Mouse (Mus musculus): ENCODE data around the gene Cttnbp2. TPM values are rescaled to one million over a fixed set of nuclear protein-coding genes. Genes with fewer than 3 reads are reported as not detected.

Gene Cttnbp2
- polyA plus RNA-seq, 1 experiment: 1.2 TPM

GRCm38 (mm10) chr6:18467777-18468176 lies 46.9 kb downstream of the Cttnbp2 start:
- Histone ChIP-seq H3K27ac (ENCODE audit: control insufficient read depth, insufficient read depth, low read depth, low read length) (no peak overlapping the region; the same call in 1 of the 2 replicates), H3K36me3 (ENCODE audit: control insufficient read depth, insufficient read depth, low read length) (no peaks in the 10 kb centered on the region), H3K27me3 (ENCODE audit: control insufficient read depth, insufficient read depth, low read length) (no peaks in the 10 kb centered on the region), H3K4me3 (ENCODE audit: control insufficient read depth, low read depth, low read length) (peak overlapping the region; percentile 75), H3K4me1 (ENCODE audit: control insufficient read depth, insufficient read depth, low read length) (no peaks in the 10 kb centered on the region; the same call in none of the 2 replicates)
- TF ChIP-seq CTCF (IDR thresholded peaks at IDR 0.05; ENCODE audit: control insufficient read depth, insufficient read depth, insufficient replicate concordance, low read depth, low read length) (no peak), POLR2A (IDR thresholded peaks at IDR 0.05; ENCODE audit: control insufficient read depth, low read depth, low read length) (no peak; the same call in 1 of the 2 replicates)

- H3K36me3 ChIP-seq (ENCODE audit: control insufficient read depth, insufficient read depth, low read length): no peaks in the 10 kb centered on the region
- H3K4me3 ChIP-seq (ENCODE audit: control insufficient read depth, low read depth, low read length): no peak overlapping the region
These were observed 48.4 kb downstream of the Cttnbp2 start for GRCm38 (mm10) chr6:18466227-18466626.

GRCm38 (mm10) chr6:18465626-18466025 lies 49.0 kb downstream of the Cttnbp2 start:
- H3K36me3 ChIP-seq (ENCODE audit: control insufficient read depth, insufficient read depth, low read length): no peaks in the 10 kb centered on the region
- no peak overlapping the region for H3K4me3 ChIP-seq (ENCODE audit: control insufficient read depth, low read depth, low read length)
- no peaks in the 10 kb centered on the region for H3K27me3 ChIP-seq (ENCODE audit: control insufficient read depth, insufficient read depth, low read length)
- TF ChIP-seq POLR2A (IDR thresholded peaks at IDR 0.05; ENCODE audit: control insufficient read depth, low read depth, low read length) (no peak), CTCF (IDR thresholded peaks at IDR 0.05; ENCODE audit: control insufficient read depth, insufficient read depth, insufficient replicate concordance, low read depth, low read length) (no peak)
- no peak overlapping the region for H3K27ac ChIP-seq (ENCODE audit: control insufficient read depth, insufficient read depth, low read depth, low read length)
- no peaks in the 10 kb centered on the region; the same call in none of the 2 replicates for H3K4me1 ChIP-seq (ENCODE audit: control insufficient read depth, insufficient read depth, low read length)

More at GRCm38 (mm10) chr6:18466227-18466626, 48.4 kb downstream of the Cttnbp2 start:
- H3K27ac ChIP-seq (ENCODE audit: control insufficient read depth, insufficient read depth, low read depth, low read length): no peak overlapping the region
- no peaks in the 10 kb centered on the region; the same call in none of the 2 replicates for H3K4me1 ChIP-seq (ENCODE audit: control insufficient read depth, insufficient read depth, low read length)
- no peaks in the 10 kb centered on the region for H3K27me3 ChIP-seq (ENCODE audit: control insufficient read depth, insufficient read depth, low read length)
- TF ChIP-seq CTCF (IDR thresholded peaks at IDR 0.05; ENCODE audit: control insufficient read depth, insufficient read depth, insufficient replicate concordance, low read depth, low read length) (no peak), POLR2A (IDR thresholded peaks at IDR 0.05; ENCODE audit: control insufficient read depth, low read depth, low read length) (no peak)

GRCm38 (mm10) chr6:18459657-18460056 lies 55.0 kb downstream of the Cttnbp2 start:
- Histone ChIP-seq H3K4me1 (ENCODE audit: control insufficient read depth, insufficient read depth, low read length) (no peaks in the 10 kb centered on the region), H3K27me3 (ENCODE audit: control insufficient read depth, insufficient read depth, low read length) (no peaks in the 10 kb centered on the region), H3K4me3 (ENCODE audit: control insufficient read depth, low read depth, low read length) (no peak overlapping the region), H3K27ac (ENCODE audit: control insufficient read depth, insufficient read depth, low read depth, low read length) (no peak overlapping the region), H3K36me3 (ENCODE audit: control insufficient read depth, insufficient read depth, low read length) (no peaks in the 10 kb centered on the region)
- no peak for TF ChIP-seq CTCF (IDR thresholded peaks at IDR 0.05; ENCODE audit: control insufficient read depth, insufficient read depth, insufficient replicate concordance, low read depth, low read length)
- TF ChIP-seq POLR2A (IDR thresholded peaks at IDR 0.05; ENCODE audit: control insufficient read depth, low read depth, low read length): no peak

GRCm38 (mm10) chr6:18450551-18451193 lies 64.0 kb downstream of the Cttnbp2 start:
- no peaks in the 10 kb centered on the region for H3K27me3 ChIP-seq (ENCODE audit: control insufficient read depth, insufficient read depth, low read length)
- H3K4me3 ChIP-seq (ENCODE audit: control insufficient read depth, low read depth, low read length): no peak overlapping the region
- TF ChIP-seq POLR2A (IDR thresholded peaks at IDR 0.05; ENCODE audit: control insufficient read depth, low read depth, low read length): no peak
- no peak for TF ChIP-seq CTCF (IDR thresholded peaks at IDR 0.05; ENCODE audit: control insufficient read depth, insufficient read depth, insufficient replicate concordance, low read depth, low read length)
- H3K36me3 ChIP-seq (ENCODE audit: control insufficient read depth, insufficient read depth, low read length): no peaks in the 10 kb centered on the region
- H3K27ac ChIP-seq (ENCODE audit: control insufficient read depth, insufficient read depth, low read depth, low read length): no peak overlapping the region
- no peaks in the 10 kb centered on the region for H3K4me1 ChIP-seq (ENCODE audit: control insufficient read depth, insufficient read depth, low read length)

GRCm38 (mm10) chr6:18448078-18448477 lies 66.6 kb downstream of the Cttnbp2 start:
- Histone ChIP-seq H3K4me3 (ENCODE audit: control insufficient read depth, low read depth, low read length) (no peak overlapping the region), H3K27ac (ENCODE audit: control insufficient read depth, insufficient read depth, low read depth, low read length) (no peak overlapping the region), H3K36me3 (ENCODE audit: control insufficient read depth, insufficient read depth, low read length) (no peaks in the 10 kb centered on the region), H3K4me1 (ENCODE audit: control insufficient read depth, insufficient read depth, low read length) (no peaks in the 10 kb centered on the region), H3K27me3 (ENCODE audit: control insufficient read depth, insufficient read depth, low read length) (no peaks in the 10 kb centered on the region)
- TF ChIP-seq CTCF (IDR thresholded peaks at IDR 0.05; ENCODE audit: control insufficient read depth, insufficient read depth, insufficient replicate concordance, low read depth, low read length): no peak
- TF ChIP-seq POLR2A (IDR thresholded peaks at IDR 0.05; ENCODE audit: control insufficient read depth, low read depth, low read length): no peak

GRCm38 (mm10) chr6:18446917-18447316 lies 67.7 kb downstream of the Cttnbp2 start:
- TF ChIP-seq POLR2A (IDR thresholded peaks at IDR 0.05; ENCODE audit: control insufficient read depth, low read depth, low read length) (no peak), CTCF (IDR thresholded peaks at IDR 0.05; ENCODE audit: control insufficient read depth, insufficient read depth, insufficient replicate concordance, low read depth, low read length) (no peak)
- Histone ChIP-seq H3K27me3 (ENCODE audit: control insufficient read depth, insufficient read depth, low read length) (no peaks in the 10 kb centered on the region), H3K27ac (ENCODE audit: control insufficient read depth, insufficient read depth, low read depth, low read length) (no peak overlapping the region), H3K4me3 (ENCODE audit: control insufficient read depth, low read depth, low read length) (no peak overlapping the region), H3K36me3 (ENCODE audit: control insufficient read depth, insufficient read depth, low read length) (no peaks in the 10 kb centered on the region), H3K4me1 (ENCODE audit: control insufficient read depth, insufficient read depth, low read length) (no peaks in the 10 kb centered on the region)

All from testis, adult 2 months (tissue).